Mouse (Mus musculus) stomach, postnatal 0 days (tissue): ENCODE data around the gene Erf. TPM values are rescaled to one million over a fixed set of nuclear protein-coding genes. Genes with fewer than 3 reads are reported as not detected.

Experiments
- ATAC-seq: fragments of 200-750 bp; cut with Nextera tagmentation; 2 replicates; pipeline ENCODE4 v1.8.0; 2017; ENCODE audit not compliant: low FRiP score, low TSS enrichment
- DNase-seq: peaks from one replicate; pipeline ENCODE4 v3.0.0-alpha.2; 2016; ENCODE audit warnings: low spot score
- H3K27ac ChIP-seq: fragments of 300-500 bp; sonication (generic); replicated peaks from 2 replicates; pipeline ENCODE4 v1.5.1; 2014; ENCODE audit warnings: mild to moderate bottlenecking, control low read depth
- H3K27me3 ChIP-seq: fragments of 300-500 bp; sonication (generic); 2 replicates; pipeline ENCODE4 v1.6.1; 2014; ENCODE audit warnings: low read length; ENCODE audit not compliant: control insufficient read depth, insufficient read depth
- H3K36me3 ChIP-seq: fragments of 300-500 bp; sonication (generic); 2 replicates; pipeline ENCODE4 v1.6.1; 2014; ENCODE audit warnings: low read length, mixed read lengths; ENCODE audit not compliant: control insufficient read depth, insufficient read depth
- H3K4me1 ChIP-seq: fragments of 300-500 bp; sonication (generic); replicated peaks from 2 replicates; pipeline ENCODE4 v1.6.1; 2014; ENCODE audit warnings: antibody characterized with exemption; ENCODE audit not compliant: control insufficient read depth, insufficient read depth
- H3K4me2 ChIP-seq: fragments of 300-500 bp; sonication (generic); replicated peaks from 2 replicates; pipeline ENCODE4 v1.6.1; 2014; ENCODE audit warnings: low read depth, mild to moderate bottlenecking, control low read depth, moderate library complexity
- H3K4me3 ChIP-seq: fragments of 300-500 bp; sonication (generic); 2 replicates; pipeline ENCODE4 v1.5.1; 2014; ENCODE audit warnings: low read depth, low read length, control low read depth
- H3K9ac ChIP-seq: fragments of 300-500 bp; sonication (generic); 2 replicates; pipeline ENCODE4 v1.6.1; 2014; ENCODE audit warnings: mild to moderate bottlenecking, low read length, control low read depth, mixed read lengths
- H3K9me3 ChIP-seq: fragments of 300-500 bp; sonication (generic); 2 replicates; pipeline ENCODE4 v1.6.1; 2016; ENCODE audit warnings: low read length; ENCODE audit not compliant: control insufficient read depth
- CTCF ChIP-seq: IDR thresholded peaks from 2 replicates; pipeline ENCODE4 v1.5.1; 2016; ENCODE audit warnings: antibody characterized with exemption, low read depth, mild to moderate bottlenecking, moderate library complexity
- EP300 ChIP-seq: optimal IDR thresholded peaks from 2 replicates; pipeline ENCODE3; 2016; ENCODE audit warnings: antibody characterized with exemption
- WGBS: fragments of 180-500 bp; shearing (Covaris S2); extraction: QIAGEN DNeasy Blood & Tissue Kit; methylation state at CpG from one replicate; pipeline ENCODE4 v1.1.7; 2014; 5-methylcytosine and 5-hydroxymethylcytosine counted together
- polyA plus RNA-seq: library from polyadenylated mRNA; unstranded; fragments of >200 nt; fragmentation: Nextera tagmentation; extraction: Ambion mirVana; gene quantifications from 2 replicates; pipeline ENCODE4 v1.2.1, GENCODE M21; 2015

The Erf gene
- polyA plus RNA-seq, 1 experiment from 2014 or later = 8.1 TPM

- peaks cover 11% of the 10 kb centered on the region for H3K4me1 ChIP-seq
- H3K27me3 ChIP-seq = no peaks in the 10 kb centered on the region
- no peaks in the 10 kb centered on the region for H3K9me3 ChIP-seq
- peak overlapping the region; percentile 85 for H3K4me2 ChIP-seq
- peak overlapping the region; percentile 82 for H3K9ac ChIP-seq
- H3K36me3 ChIP-seq = no peaks in the 10 kb centered on the region
- peak overlapping the region; percentile 88 for H3K27ac ChIP-seq
- DNase-seq (peak; percentile 39), ATAC-seq (no peak)
- 53% methylated on average over 12 of the region's 12 CpGs for WGBS
- peak overlapping the region; percentile 72 for H3K4me3 ChIP-seq
- TF ChIP-seq CTCF = no peak
- TF ChIP-seq EP300 = no peak
Measured at GRCm38 (mm10) chr7:25217653-25218395, 32.7 kb downstream of the Erf start.

GRCm38 (mm10) chr7:25214172-25214571 lies 36.4 kb downstream of the Erf start:
- Histone ChIP-seq H3K9me3 (no peaks in the 10 kb centered on the region), H3K27me3 (no peaks in the 10 kb centered on the region), H3K4me2 (no peak overlapping the region), H3K36me3 (peaks cover 8% of the 10 kb centered on the region; the same call in 1 of the 2 replicates), H3K27ac (no peak overlapping the region), H3K9ac (no peak overlapping the region), H3K4me3 (no peak overlapping the region), H3K4me1 (peaks cover 6% of the 10 kb centered on the region; the same call in 1 of the 2 replicates)
- no peak for ATAC-seq
- TF ChIP-seq EP300 (no peak), CTCF (no peak)
- WGBS = 91% methylated on average over 2 of the region's 2 CpGs
- DNase-seq = no peak

DNA sequence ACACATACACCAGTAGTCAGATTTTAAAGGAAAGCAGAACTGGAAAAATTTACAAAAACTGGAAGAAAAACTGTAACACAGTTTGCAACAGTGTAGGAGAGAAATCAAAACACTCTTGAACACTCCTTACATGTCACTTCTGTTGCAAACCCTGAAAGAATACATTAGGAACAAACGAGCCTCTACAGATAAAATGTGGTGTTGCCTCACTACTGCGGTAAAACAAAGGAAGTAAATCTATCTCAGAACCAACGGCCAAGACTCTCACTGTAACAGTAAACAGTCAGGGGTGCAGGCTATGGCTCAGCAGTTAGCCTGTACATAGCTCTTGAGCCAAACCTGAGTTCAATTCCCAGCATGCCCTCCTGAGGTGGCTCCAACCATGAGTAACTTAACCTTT lies 37.5 kb downstream of the Erf start:
- no peak overlapping the region for H3K4me2 ChIP-seq
- H3K36me3 ChIP-seq = peaks cover 8% of the 10 kb centered on the region; the same call in 1 of the 2 replicates
- DNase-seq = no peak
- H3K9ac ChIP-seq = no peak overlapping the region
- no peak for ATAC-seq
- H3K4me3 ChIP-seq = no peak overlapping the region
- H3K27me3 ChIP-seq = no peaks in the 10 kb centered on the region
- TF ChIP-seq CTCF (no peak), EP300 (no peak)
- H3K27ac ChIP-seq = no peak overlapping the region
- 59% methylated on average over 3 of the region's 3 CpGs for WGBS
- H3K4me1 ChIP-seq = no peaks in the 10 kb centered on the region; the same call in 1 of the 2 replicates
- H3K9me3 ChIP-seq = no peaks in the 10 kb centered on the region

- DNase-seq = no peak
- no peak overlapping the region for H3K27ac ChIP-seq
Measured at GRCm38 (mm10) chr7:25210482-25210881, 40.1 kb downstream of the Erf start.

GRCm38 (mm10) chr7:25209161-25209622 lies 41.4 kb downstream of the Erf start:
- ATAC-seq (peak; percentile 70), DNase-seq (peak; percentile 63)
- Histone ChIP-seq H3K4me2 (no peak overlapping the region), H3K36me3 (peaks cover 11% of the 10 kb centered on the region; the same call in 1 of the 2 replicates), H3K4me3 (no peak overlapping the region), H3K9me3 (no peaks in the 10 kb centered on the region), H3K9ac (no peak overlapping the region), H3K27ac (peak overlapping the region; percentile 63; the same call in 1 of the 2 replicates), H3K4me1 (no peaks in the 10 kb centered on the region), H3K27me3 (no peaks in the 10 kb centered on the region)
- WGBS = 37% methylated on average over 3 of the region's 3 CpGs
- TF ChIP-seq EP300 (no peak), CTCF (no peak)

More at GRCm38 (mm10) chr7:25210482-25210881, 40.1 kb downstream of the Erf start:
- Histone ChIP-seq H3K4me3 (no peak overlapping the region), H3K36me3 (peaks cover 10% of the 10 kb centered on the region; the same call in 1 of the 2 replicates), H3K4me1 (no peaks in the 10 kb centered on the region), H3K4me2 (no peak overlapping the region), H3K27me3 (no peaks in the 10 kb centered on the region), H3K9me3 (no peaks in the 10 kb centered on the region), H3K9ac (no peak overlapping the region)
- no peak for ATAC-seq
- WGBS = 86% methylated on average over 4 of the region's 4 CpGs
- no peak for TF ChIP-seq CTCF
- TF ChIP-seq EP300 = no peak
